Mouse (Mus musculus): ENCODE results near the gene Hs6st2.

DNA sequence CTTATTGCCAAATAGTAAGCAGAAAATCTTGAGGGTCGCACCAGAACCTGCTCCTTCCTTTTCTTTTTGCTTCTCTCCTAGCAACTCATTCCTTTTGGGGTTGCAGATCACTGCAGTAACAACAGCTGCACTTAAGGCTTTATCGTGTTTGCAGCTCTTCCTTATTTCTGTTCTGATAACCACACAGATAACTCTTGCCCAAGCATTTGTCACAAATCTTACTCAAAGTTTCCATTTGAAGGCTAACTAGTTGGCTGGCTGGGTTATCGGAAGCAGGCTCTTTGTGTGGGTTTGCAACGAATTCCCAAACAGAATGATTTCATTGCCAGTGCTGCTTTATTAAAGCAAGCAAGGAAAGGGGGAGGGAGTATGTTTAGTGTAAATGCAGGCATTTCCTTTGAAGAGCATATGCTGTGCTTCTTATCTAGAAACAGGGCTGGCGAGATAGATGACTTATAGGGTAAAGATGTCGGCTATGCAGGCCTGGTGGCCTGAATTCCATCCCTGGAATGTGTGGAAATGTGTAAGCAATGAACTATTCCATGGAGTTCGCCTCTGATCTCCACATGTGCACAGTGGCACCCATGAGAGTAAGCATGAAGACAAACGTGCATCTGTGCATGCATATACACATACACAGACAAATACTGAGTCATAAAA, 32.6 kb upstream of the Hs6st2 start:
- TF ChIP-seq CTCF (IDR thresholded peaks at IDR 0.05; ENCODE audit: low read depth, low read length), result no peak
- TF ChIP-seq POLR2A (IDR thresholded peaks at IDR 0.05; ENCODE audit: insufficient read depth, low read length), result no peak

Measured in ES-Bruce4 (cell line).